Mouse (Mus musculus) heart, embryonic 11.5 days (tissue): ENCODE measurements around the gene Apba2. TPM values are rescaled to one million over a fixed set of nuclear protein-coding genes. Genes with fewer than 3 reads are reported as not detected.

Source experiments
- ATAC-seq: fragments of 200-750 bp; cut with Nextera tagmentation; replicated peaks from 2 replicates; pipeline ENCODE4 v1.8.0; 2017; ENCODE audit warnings: moderate library complexity; ENCODE audit not compliant: insufficient number of reproducible peaks, low FRiP score, low TSS enrichment
- H3K27ac ChIP-seq: fragments of 300-500 bp; sonication (generic); 2 replicates; pipeline ENCODE4 v1.5.1; 2014; ENCODE audit warnings: mild to moderate bottlenecking, low read depth, low read length
- H3K27me3 ChIP-seq: fragments of 300-500 bp; sonication (generic); 2 replicates; pipeline ENCODE4 v1.6.1; 2014; ENCODE audit warnings: mild to moderate bottlenecking, low read length, mixed read lengths; ENCODE audit not compliant: control insufficient read depth, insufficient read depth
- H3K36me3 ChIP-seq: fragments of 300-500 bp; sonication (generic); 2 replicates; pipeline ENCODE4 v1.6.1; 2014; ENCODE audit warnings: mild to moderate bottlenecking, low read length, moderate library complexity, mixed read lengths; ENCODE audit not compliant: control insufficient read depth, insufficient read depth
- H3K4me1 ChIP-seq: fragments of 300-500 bp; sonication (generic); 2 replicates; pipeline ENCODE4 v1.6.1; 2014; ENCODE audit warnings: low read length; ENCODE audit not compliant: control insufficient read depth, insufficient read depth
- H3K4me2 ChIP-seq: fragments of 300-500 bp; sonication (generic); 2 replicates; pipeline ENCODE4 v1.6.1; 2014; ENCODE audit warnings: mild to moderate bottlenecking, moderate library complexity
- H3K4me3 ChIP-seq: fragments of 300-500 bp; sonication (generic); 2 replicates; pipeline ENCODE4 v1.5.1; 2014; ENCODE audit warnings: low read depth, low read length
- H3K9ac ChIP-seq: fragments of 300-500 bp; sonication (generic); 2 replicates; pipeline ENCODE4 v1.6.1; 2014; ENCODE audit warnings: mild to moderate bottlenecking, low read depth, low read length, moderate library complexity
- H3K9me3 ChIP-seq: fragments of 300-500 bp; sonication (generic); replicated peaks from 2 replicates; pipeline ENCODE4 v1.6.1; 2016; ENCODE audit warnings: low read length; ENCODE audit not compliant: control insufficient read depth
- WGBS: fragments of 180-500 bp; shearing (Covaris S2); extraction: QIAGEN DNeasy Blood & Tissue Kit; methylation state at CpG from one replicate; pipeline ENCODE4 v1.1.7; 2014; ENCODE audit not compliant: insufficient replicate concordance; 5-methylcytosine and 5-hydroxymethylcytosine counted together
- polyA plus RNA-seq: library from polyadenylated mRNA; unstranded; fragments of >200 nt; fragmentation: Nextera tagmentation; extraction: Ambion mirVana; gene quantifications from 2 replicates; pipeline ENCODE4 v1.2.1, GENCODE M21; 2014

Apba2 gene
- polyA plus RNA-seq, 1 experiment from 2014 or later, result 1.3 TPM

GRCm38 (mm10) chr7:64665120-64665519 lies 163.6 kb downstream of the Apba2 start:
- H3K4me3 ChIP-seq, result no peak overlapping the region
- no peak overlapping the region for H3K27ac ChIP-seq
- WGBS, result 53% methylated on average over 7 of the region's 7 CpGs
- no peaks in the 10 kb centered on the region for H3K4me1 ChIP-seq
- H3K27me3 ChIP-seq, result no peaks in the 10 kb centered on the region
- H3K4me2 ChIP-seq, result no peak overlapping the region
- no peaks in the 10 kb centered on the region for H3K36me3 ChIP-seq
- ATAC-seq, result no peak
- no peak overlapping the region for H3K9ac ChIP-seq
- H3K9me3 ChIP-seq, result no peaks in the 10 kb centered on the region

GRCm38 (mm10) chr7:64665716-64666298 lies 164.3 kb downstream of the Apba2 start:
- H3K9me3 ChIP-seq, result no peaks in the 10 kb centered on the region
- WGBS, result 58% methylated on average over 5 of the region's 5 CpGs
- H3K4me2 ChIP-seq, result no peak overlapping the region
- H3K4me3 ChIP-seq, result no peak overlapping the region
- no peaks in the 10 kb centered on the region for H3K4me1 ChIP-seq
- no peak overlapping the region for H3K9ac ChIP-seq
- H3K27me3 ChIP-seq, result no peaks in the 10 kb centered on the region
- no peak for ATAC-seq
- no peaks in the 10 kb centered on the region for H3K36me3 ChIP-seq
- H3K27ac ChIP-seq, result no peak overlapping the region

GRCm38 (mm10) chr7:64667959-64668358 lies 166.5 kb downstream of the Apba2 start:
- no peak overlapping the region for H3K27ac ChIP-seq
- WGBS, result 76% methylated on average over 4 of the region's 4 CpGs
- H3K4me2 ChIP-seq, result no peak overlapping the region
- H3K36me3 ChIP-seq, result no peaks in the 10 kb centered on the region
- no peaks in the 10 kb centered on the region for H3K27me3 ChIP-seq
- H3K9me3 ChIP-seq, result no peaks in the 10 kb centered on the region
- H3K4me3 ChIP-seq, result no peak overlapping the region
- no peaks in the 10 kb centered on the region for H3K4me1 ChIP-seq
- no peak for ATAC-seq
- no peak overlapping the region for H3K9ac ChIP-seq

- WGBS, result 85% methylated on average over 10 of the region's 10 CpGs
Measured at GRCm38 (mm10) chr7:64679771-64680479, 178.4 kb downstream of the Apba2 start.

GRCm38 (mm10) chr7:64684893-64685292 lies 183.4 kb downstream of the Apba2 start:
- no peaks in the 10 kb centered on the region for H3K36me3 ChIP-seq
- no peak overlapping the region for H3K9ac ChIP-seq
- no peaks in the 10 kb centered on the region for H3K9me3 ChIP-seq
- WGBS, result 74% methylated on average over 4 of the region's 4 CpGs
- ATAC-seq, result no peak
- H3K27ac ChIP-seq, result no peak overlapping the region
- no peak overlapping the region for H3K4me2 ChIP-seq
- no peaks in the 10 kb centered on the region for H3K4me1 ChIP-seq
- no peak overlapping the region for H3K4me3 ChIP-seq
- no peaks in the 10 kb centered on the region for H3K27me3 ChIP-seq

More at GRCm38 (mm10) chr7:64679771-64680479, 178.4 kb downstream of the Apba2 start:
- no peaks in the 10 kb centered on the region for H3K36me3 ChIP-seq
- no peak overlapping the region for H3K4me3 ChIP-seq
- no peaks in the 10 kb centered on the region for H3K9me3 ChIP-seq
- H3K9ac ChIP-seq, result no peak overlapping the region
- no peak overlapping the region for H3K4me2 ChIP-seq
- H3K27ac ChIP-seq, result no peak overlapping the region
- no peaks in the 10 kb centered on the region for H3K27me3 ChIP-seq
- H3K4me1 ChIP-seq, result no peaks in the 10 kb centered on the region
- no peak for ATAC-seq

GRCm38 (mm10) chr7:64688115-64688817 lies 186.8 kb downstream of the Apba2 start:
- ATAC-seq, result no peak
- no peaks in the 10 kb centered on the region for H3K4me1 ChIP-seq
- no peak overlapping the region for H3K9ac ChIP-seq
- H3K9me3 ChIP-seq, result no peaks in the 10 kb centered on the region
- no peaks in the 10 kb centered on the region for H3K27me3 ChIP-seq
- no peak overlapping the region for H3K27ac ChIP-seq
- 71% methylated on average over 14 of the region's 14 CpGs for WGBS
- H3K4me3 ChIP-seq, result no peak overlapping the region
- H3K36me3 ChIP-seq, result no peaks in the 10 kb centered on the region
- H3K4me2 ChIP-seq, result no peak overlapping the region

GRCm38 (mm10) chr7:64691831-64692230 lies 190.3 kb downstream of the Apba2 start:
- Histone ChIP-seq H3K27ac (no peak overlapping the region), H3K27me3 (no peaks in the 10 kb centered on the region), H3K4me2 (no peak overlapping the region), H3K9me3 (no peaks in the 10 kb centered on the region), H3K4me1 (no peaks in the 10 kb centered on the region), H3K36me3 (no peaks in the 10 kb centered on the region), H3K4me3 (no peak overlapping the region), H3K9ac (no peak overlapping the region)
- WGBS, result 85% methylated on average over 2 of the region's 2 CpGs
- ATAC-seq, result no peak

- Histone ChIP-seq H3K27me3 (no peaks in the 10 kb centered on the region), H3K9ac (no peak overlapping the region), H3K4me1 (no peaks in the 10 kb centered on the region), H3K36me3 (no peaks in the 10 kb centered on the region), H3K4me3 (no peak overlapping the region), H3K9me3 (no peaks in the 10 kb centered on the region), H3K4me2 (no peak overlapping the region), H3K27ac (no peak overlapping the region)
- 80% methylated on average over 6 of the region's 6 CpGs for WGBS
- ATAC-seq, result no peak
Measured at GRCm38 (mm10) chr7:64694937-64695336, 193.4 kb downstream of the Apba2 start.
